Mouse (Mus musculus) G1E-ER4 (cell line): ENCODE measurements around the gene Cttnbp2. TPM values are rescaled to one million over a fixed set of nuclear protein-coding genes. Genes with fewer than 3 reads are reported as not detected.

Experiments used
- GATA1 ChIP-seq: IDR thresholded peaks from one replicate; pipeline ENCODE4 v1.8.0; 2012; ENCODE audit warnings: low read length, inconsistent platforms
- polyA plus RNA-seq: library from polyadenylated mRNA; stranded (reverse); fragments of >175 nt; gene quantifications from 2 replicates; pipeline ENCODE4 v1.2.3, GENCODE M21; 2012

Gene Cttnbp2
- polyA plus RNA-seq, result 0.02 TPM in 1 of 2 replicates, not detected in the other

DNA sequence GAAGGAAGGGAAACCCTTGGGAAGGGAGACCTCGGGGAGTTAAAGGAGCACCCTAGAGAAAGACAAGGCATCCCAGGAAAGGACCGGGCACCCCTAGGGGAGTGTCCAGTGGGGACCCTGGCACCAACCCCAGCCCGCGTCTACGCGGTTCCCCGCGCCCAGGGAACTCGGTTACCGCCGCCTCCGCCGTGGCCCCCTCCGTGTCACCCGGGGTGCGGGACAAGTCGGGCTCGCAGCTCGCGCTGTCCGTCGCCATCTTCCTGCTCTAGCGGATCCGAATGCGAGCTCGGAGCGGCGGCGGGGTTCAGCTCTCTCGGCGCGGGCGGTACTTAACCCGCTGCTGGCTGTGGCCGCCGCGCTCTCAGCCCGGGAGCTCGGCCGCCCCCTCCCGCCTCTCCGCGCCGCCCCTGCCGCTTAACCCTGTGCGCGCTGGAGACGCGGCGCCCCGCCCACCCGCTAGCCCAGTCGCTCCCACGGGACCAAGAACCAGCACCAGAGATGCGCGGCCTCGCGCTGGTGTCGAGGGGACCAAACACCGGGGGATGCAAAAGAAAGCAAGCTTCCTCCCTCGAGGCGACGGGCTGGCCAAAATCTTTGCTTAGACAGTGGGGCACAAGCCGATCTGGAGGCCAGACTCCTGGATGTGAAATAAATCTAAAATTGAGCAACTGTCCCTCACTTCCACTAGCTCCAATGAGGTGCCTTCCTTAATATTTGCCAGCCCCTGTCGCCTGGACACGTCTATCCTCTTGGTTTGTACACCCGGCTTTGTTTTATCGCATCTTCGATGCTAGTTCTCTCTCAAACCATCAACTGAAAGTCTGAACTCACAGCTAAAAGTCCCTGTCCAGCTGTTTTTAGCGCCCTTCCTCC, at the start of gene Cttnbp2:
Cttnbp2 (minus strand) TSS at position 364 of the 873 bp plus-strand sequence.
- no peak for TF ChIP-seq GATA1

- TF ChIP-seq GATA1, result no peak
Observed at GRCm38 (mm10) chr6:18559019-18559418, 44.4 kb upstream of the Cttnbp2 start.

DNA sequence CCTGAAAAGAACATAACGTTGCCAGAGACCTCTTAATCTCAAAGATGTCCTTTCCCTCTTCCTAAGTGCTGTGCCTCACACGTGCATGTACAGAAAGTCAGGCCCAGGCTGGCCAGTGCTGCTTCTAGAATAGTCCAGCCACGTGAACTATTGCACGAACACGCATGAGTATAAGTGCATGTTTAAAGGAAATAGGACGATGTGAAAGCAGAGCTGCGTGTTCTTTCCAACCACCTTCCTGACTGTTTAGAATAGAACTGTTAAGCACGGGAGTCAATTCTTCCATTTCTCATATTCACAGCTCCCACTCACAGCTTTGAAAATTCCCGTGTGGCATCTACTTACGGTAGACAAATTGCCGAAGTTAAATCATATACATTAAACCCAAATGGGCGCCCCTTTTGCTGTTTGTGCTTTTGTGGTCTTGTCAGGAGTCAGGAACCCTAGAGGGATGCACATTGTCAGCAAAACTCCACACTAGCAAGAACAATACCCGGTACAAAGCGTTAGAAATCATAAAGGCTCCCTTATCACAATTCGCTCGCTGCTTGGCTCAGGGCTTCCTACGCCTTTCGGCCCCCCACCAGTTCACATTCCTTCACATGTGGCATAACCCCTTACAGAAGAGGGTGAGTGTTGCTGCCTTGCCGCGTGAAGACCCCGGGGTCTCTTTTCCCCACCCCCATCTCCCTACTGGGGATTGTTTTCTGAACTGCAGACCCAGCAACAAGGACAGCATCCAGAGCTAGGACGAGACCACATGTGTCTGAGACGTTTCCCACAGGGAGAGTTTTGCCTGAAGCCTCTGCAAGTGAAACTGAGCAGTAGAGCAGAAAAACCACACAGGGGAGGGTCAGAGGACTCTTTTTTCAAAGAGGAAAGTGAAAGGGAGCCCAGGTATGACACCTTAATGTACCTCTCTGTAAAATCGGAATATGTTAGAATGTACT, 33.1 kb upstream of the Cttnbp2 start:
- TF ChIP-seq GATA1, result no peak

DNA sequence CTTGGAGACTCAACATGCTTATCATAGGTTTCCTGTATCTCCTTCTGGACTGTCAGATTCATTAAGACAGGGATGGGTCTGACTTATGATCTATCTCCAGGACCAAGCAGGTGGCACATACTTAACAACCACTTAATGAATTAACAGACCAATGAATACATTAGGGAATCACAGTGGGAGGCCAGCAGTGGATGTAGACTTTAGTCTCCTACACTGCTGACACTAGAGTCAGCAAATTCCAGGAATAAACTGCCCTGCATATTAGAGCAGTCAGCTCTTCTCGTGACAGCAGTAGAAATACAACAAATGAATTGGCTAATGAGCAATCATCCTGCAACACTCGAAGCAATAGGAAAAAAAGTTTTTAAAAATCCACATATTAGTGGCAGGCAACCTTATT, 29.2 kb upstream of the Cttnbp2 start:
- no peak for TF ChIP-seq GATA1

DNA sequence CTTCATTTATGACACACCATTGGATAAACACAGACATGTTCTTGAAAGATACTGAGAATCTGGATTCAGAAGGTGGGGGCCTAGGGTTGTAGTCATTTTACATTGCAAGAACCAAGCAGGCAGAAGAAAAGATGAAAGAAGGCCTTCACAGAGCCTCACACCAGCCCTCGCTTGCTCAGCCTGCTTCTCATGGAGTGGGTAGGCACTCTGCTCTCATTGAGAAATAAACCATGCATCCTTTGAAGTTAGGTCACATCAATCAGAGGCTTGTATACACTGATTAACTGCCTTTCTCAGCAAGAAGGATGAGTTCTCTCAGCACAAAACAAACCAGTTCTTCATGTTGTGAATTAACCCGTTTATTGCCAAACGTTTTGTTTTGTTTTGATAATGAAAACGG, 25.8 kb upstream of the Cttnbp2 start:
- no peak for TF ChIP-seq GATA1

DNA sequence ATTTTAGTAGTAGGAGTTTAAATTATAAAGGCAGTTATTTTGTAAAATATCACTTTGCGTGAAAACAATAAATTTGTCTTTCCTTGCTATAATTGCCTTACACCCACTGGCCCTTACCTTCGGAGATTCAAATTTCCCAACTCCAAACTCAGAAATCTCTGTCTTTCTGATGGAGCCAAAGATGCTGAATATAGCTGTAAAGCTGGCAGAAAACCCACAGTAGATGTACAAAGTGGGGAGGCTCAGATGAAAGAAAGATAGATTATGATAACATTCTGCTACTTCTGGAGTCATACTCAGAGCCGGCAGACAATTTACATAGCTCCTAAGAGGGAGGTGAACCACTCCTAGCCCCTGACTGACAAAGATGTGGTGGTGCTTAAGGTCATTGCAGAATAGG, 15.8 kb upstream of the Cttnbp2 start:
- no peak for TF ChIP-seq GATA1

- no peak for TF ChIP-seq GATA1
Observed at GRCm38 (mm10) chr6:18517626-18518025, 3.0 kb upstream of the Cttnbp2 start.

DNA sequence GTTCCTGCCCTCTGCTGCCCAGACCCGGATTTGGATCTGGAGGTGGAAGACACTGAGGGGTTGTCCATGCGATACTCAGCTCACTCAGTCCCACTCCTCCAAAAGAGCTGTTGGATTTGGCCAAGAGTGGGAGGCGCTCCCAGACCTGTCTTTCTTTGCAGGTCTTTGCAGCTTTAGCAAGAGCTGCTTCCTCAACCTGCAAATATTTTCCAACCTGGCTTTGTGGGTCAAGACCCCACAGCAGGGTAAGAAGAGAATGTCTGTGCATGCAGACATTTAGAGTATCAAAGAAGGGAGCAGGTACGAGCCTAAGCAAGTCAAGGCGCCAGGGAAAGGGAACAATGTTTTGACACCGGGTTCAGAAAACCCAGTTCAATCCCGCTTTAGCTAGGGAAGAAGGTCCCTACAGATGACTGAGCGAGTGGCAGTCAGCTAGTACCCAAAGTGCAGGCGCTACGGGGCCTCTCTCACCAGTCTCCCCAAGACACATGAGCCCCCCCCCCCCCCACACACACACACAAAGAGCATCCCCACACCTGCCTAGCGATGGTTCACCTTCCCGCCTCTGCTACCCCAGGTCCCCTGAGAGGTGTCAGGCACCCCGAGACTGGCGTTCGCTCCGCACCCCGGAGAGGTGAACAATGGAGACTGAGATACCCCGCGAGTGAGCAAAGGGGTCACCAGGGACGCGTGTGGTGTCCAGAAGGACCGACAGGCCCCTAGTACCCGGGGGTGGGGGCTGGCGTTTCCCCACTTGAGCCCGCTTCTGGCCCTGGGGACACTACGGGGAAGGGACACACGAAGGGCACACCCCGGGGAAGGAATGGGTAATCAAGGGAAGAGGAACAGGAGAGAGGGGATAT, 801 bp downstream of the Cttnbp2 start:
- no peak for TF ChIP-seq GATA1

DNA sequence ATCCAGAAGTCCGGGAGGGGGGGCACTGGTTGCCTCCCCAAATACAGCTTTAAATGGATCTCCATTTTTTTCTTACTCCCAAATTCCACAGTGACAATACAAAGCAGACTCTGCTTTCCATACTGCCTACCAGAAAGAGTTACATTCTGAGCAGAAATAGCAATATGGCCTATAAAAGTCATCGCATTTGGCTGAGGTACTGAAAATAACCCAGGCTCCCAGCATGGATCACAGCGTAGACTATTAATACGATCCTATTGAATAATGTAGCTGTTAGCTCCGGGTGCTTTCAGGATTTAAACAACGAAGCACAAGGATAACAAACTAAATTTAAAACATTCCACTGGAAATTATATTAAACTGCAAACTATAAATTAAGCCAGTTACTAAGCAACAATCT, 2.8 kb downstream of the Cttnbp2 start:
- no peak for TF ChIP-seq GATA1

DNA sequence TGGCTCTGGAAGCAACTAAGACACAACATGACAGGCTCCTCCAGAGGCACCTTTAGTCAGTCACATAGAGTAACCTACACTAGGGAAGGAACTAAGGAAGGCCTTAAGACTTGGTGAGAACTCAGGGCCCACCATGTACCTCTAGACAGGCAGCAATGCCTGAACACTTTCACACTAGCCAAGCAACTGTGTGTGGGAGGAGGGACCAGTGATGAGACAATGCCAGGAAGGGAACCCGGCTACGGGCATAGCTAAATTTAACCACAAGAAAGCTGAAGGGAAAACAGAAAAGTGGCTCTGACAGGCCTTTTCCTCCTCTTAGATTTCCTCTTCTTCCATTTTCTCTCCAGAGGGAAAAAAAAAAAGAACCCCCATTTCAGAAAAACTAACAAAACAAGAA, 6.6 kb downstream of the Cttnbp2 start:
- TF ChIP-seq GATA1, result no peak

- TF ChIP-seq GATA1, result no peak
Observed at GRCm38 (mm10) chr6:18499833-18500232, 14.8 kb downstream of the Cttnbp2 start.

GRCm38 (mm10) chr6:18492977-18493376, 21.7 kb downstream of the Cttnbp2 start:
- no peak for TF ChIP-seq GATA1

DNA sequence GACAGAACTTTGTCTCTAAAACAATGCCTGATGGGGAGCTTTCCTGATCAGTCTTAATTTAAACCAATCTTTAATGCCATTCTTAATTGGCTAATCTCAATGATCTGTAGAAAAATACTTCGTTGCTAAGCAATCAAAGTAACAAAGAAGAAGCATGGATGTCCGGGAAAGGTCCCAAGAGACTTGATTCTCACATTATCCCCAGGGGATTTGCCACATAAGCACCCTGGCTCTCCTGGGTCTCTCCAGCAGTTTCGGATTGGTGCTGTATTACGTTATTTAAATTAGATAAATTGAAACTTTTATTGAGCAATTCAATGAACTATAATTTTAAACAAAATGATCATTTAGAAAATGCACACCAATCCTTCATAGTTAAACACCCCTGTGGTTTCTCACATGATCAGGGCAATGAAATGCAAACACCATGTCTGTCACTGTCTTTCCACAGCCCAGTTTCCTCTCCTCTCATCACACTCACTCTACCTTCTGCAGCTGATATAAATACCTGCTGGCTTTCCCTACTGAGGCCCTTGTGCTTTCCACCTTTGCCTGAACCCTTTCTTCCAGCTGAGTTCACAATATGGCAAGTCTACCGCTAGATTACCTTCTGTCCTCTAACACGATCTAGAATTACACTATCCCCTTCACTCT, 22.3 kb downstream of the Cttnbp2 start:
- TF ChIP-seq GATA1, result no peak

DNA sequence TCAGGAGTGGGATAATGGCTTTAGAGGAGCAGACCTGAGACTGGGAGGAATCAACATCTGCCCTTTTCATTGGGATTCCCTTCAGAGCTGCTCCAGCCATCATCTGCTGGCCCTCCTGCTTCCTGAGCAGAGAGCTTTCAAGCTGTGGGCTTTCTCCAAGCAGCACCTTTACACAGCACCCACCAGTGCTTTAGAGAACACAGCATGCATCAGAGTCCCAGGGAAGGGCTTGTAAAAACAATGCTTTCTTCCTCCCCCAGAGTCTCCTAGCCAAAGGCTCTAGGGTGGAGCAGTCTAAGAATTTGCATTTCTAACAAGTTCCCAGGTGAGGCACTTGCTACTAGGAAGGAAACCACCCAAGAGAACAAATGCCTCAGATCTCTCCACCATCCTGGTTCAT, 29.6 kb downstream of the Cttnbp2 start:
- no peak for TF ChIP-seq GATA1

- TF ChIP-seq GATA1, result no peak
Observed at GRCm38 (mm10) chr6:18484061-18484460, 30.6 kb downstream of the Cttnbp2 start.

DNA sequence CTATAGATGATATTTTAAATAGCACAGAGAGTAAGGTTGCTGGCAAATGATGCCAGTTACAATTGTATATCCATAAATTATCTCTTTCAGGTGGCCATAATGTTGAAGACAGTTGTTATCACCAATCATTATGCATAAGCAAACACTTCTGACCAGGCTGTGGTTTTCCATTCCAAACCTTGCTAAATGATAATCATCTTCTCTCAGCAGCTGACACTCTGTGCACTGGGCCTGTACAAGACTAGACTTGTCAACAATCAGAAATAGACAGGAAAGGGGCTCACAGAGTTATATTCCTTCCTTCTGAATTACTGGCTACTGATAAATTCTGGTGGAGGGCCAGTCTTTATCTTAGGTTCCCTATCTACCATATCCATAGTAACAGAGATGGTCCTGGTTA, 32.1 kb downstream of the Cttnbp2 start:
- no peak for TF ChIP-seq GATA1
